In the genomic region with DNA sequence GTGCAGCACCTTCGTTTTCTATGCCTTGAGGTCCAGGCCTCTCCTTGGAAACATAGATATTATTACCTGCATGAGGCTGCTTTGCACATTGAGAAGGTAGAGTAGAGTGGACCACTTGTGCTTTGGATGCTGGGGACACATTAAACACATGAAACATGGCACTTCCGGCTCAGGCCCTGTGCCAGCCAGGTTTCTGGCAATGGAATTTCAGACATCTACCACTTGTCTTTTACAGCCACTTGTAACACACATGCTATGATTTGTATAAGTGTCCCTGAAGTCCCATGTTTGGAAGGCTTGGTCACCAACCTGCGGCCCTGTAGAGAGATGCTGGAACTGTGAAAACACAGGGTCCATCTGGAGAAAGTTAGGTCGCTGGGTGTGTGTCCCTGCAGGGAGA, we compare ENCODE assay signal across 11 mouse cellular contexts.
"Had no signal": no experiment of that assay in that cellular context is flagged by ENCODE, and none has a peak within 500 bp of the region (broad histone marks: within the 10 kb centered on the region; RNA-seq: fewer than 3 reads in every experiment).

No protein-coding gene starts in this region.

- H3K4me2 ChIP-seq: liver, embryonic 11.5 days; midbrain, embryonic 12.5 days; stomach, embryonic 15.5 days had no signal

- H3K27me3 ChIP-seq: midbrain, embryonic 12.5 days; stomach, embryonic 15.5 days had no signal

- DNase-seq: kidney, adult 8-10 months; kidney, postnatal 25 days; right cerebral cortex, postnatal 14 days; thymus, adult 2 months; thymus, postnatal 36 days had no signal

- H3K36me3 ChIP-seq: stomach, embryonic 15.5 days had no signal

- ATAC-seq: inflammation-experienced regulatory T-cells, adult 6 months; intestine, postnatal 0 days had no signal

- H3K4me3 ChIP-seq: limb, embryonic 10.5 days; midbrain, embryonic 12.5 days; stomach, embryonic 15.5 days had no signal

- H3K9me3 ChIP-seq: limb, embryonic 10.5 days; midbrain, embryonic 12.5 days; stomach, embryonic 15.5 days had no signal

- H3K4me1 ChIP-seq: stomach, embryonic 15.5 days had no signal

- H3K9ac ChIP-seq: midbrain, embryonic 12.5 days; stomach, embryonic 15.5 days had no signal

- H3K27ac ChIP-seq: limb, embryonic 10.5 days; midbrain, embryonic 12.5 days; stomach, embryonic 15.5 days had no signal
